Mouse (Mus musculus): ENCODE measurements at regions not wholly inside any gene's neighbourhood (a gene's known extent, or its start where the extent isn't known, plus 50 kb on each side); places are given as distances from the start of the nearest gene placed in this dataset.

GRCm38 (mm10) chr7:51790690-51791560, 70.9 kb upstream of the Gas2 start:
- DNase-seq (ENCODE audit: low read depth, low spot score) = no peak

- no peak for DNase-seq (ENCODE audit: low read depth, low spot score)
Observed at GRCm38 (mm10) chr7:51791561-51791863, 70.3 kb upstream of the Gas2 start.
